Mouse (Mus musculus) thymus, adult 2 months (tissue): Measurements from ENCODE around the gene Ptpru. TPM values are rescaled to one million over a fixed set of nuclear protein-coding genes. Genes with fewer than 3 reads are reported as not detected.
"Not testable (repeated sequence)": the region's sequence is repeated elsewhere in the genome, so short reads cannot be mapped to it uniquely, and the experiment has no call there.

Experiments
- DNase-seq: peaks from one replicate; pipeline ENCODE4 v3.0.0; 2021
- H3K27ac ChIP-seq: fragments of 200-500 bp; 2 replicates; pipeline ENCODE4 v1.5.1; 2012; ENCODE audit warnings: low read length, control low read depth; ENCODE audit not compliant: control insufficient read depth, insufficient read depth
- H3K27me3 ChIP-seq: fragments of 200-500 bp; 2 replicates; pipeline ENCODE4 v1.6.1; 2012; ENCODE audit warnings: mild to moderate bottlenecking, low read length, moderate library complexity, mixed read lengths; ENCODE audit not compliant: control insufficient read depth, insufficient read depth
- H3K36me3 ChIP-seq: fragments of 200-500 bp; 2 replicates; pipeline ENCODE4 v1.6.1; 2012; ENCODE audit warnings: mild to moderate bottlenecking, low read length, moderate library complexity; ENCODE audit not compliant: control insufficient read depth, insufficient read depth
- H3K4me1 ChIP-seq: fragments of 200-500 bp; replicated peaks from 2 replicates; pipeline ENCODE4 v1.6.1; 2012; ENCODE audit warnings: low read length; ENCODE audit not compliant: control insufficient read depth, insufficient read depth
- H3K4me3 ChIP-seq: fragments of 200-500 bp; 2 replicates; pipeline ENCODE4 v1.5.1; 2012; ENCODE audit warnings: mild to moderate bottlenecking, low read length, control low read depth, moderate library complexity; ENCODE audit not compliant: control insufficient read depth, insufficient read depth
- CTCF ChIP-seq: fragments of 200-500 bp; IDR thresholded peaks from 2 replicates; pipeline ENCODE4 v1.5.1; 2012; ENCODE audit warnings: mild to moderate bottlenecking, control low read depth, low read length, moderate library complexity, borderline replicate concordance; ENCODE audit not compliant: control insufficient read depth, poor library complexity, insufficient read depth; ENCODE audit errors: extremely low read depth
- POLR2A ChIP-seq: fragments of 200-500 bp; IDR thresholded peaks from 2 replicates; pipeline ENCODE4 v1.6.1; 2012; ENCODE audit warnings: mild to moderate bottlenecking, low read length, control low read depth, moderate library complexity; ENCODE audit not compliant: control insufficient read depth, poor library complexity, insufficient read depth; ENCODE audit errors: extremely low read depth
- WGBS: fragments of 180-500 bp; shearing (Covaris S2); methylation state at CpG from one replicate; pipeline ENCODE4 v1.1.7; 2018; 5-methylcytosine and 5-hydroxymethylcytosine counted together
- polyA plus RNA-seq: library from polyadenylated mRNA; depleted of rRNA; stranded (reverse); fragments of >200 nt; gene quantifications from 2 replicates; pipeline ENCODE4 v1.2.3, GENCODE M21; 2012

The Ptpru gene
- polyA plus RNA-seq, 1 experiment, result 1.6 TPM

GRCm38 (mm10) chr4:131814869-131815268 is 23.2 kb downstream of the Ptpru start:
- H3K27me3 ChIP-seq, result no peaks in the 10 kb centered on the region
- no peak for DNase-seq
- H3K36me3 ChIP-seq, result no peaks in the 10 kb centered on the region
- H3K27ac ChIP-seq, result no peak overlapping the region
- no peaks in the 10 kb centered on the region for H3K4me1 ChIP-seq
- WGBS, result 89% methylated on average over 10 of the region's 10 CpGs
- TF ChIP-seq POLR2A, result no peak
- no peak for TF ChIP-seq CTCF
- no peak overlapping the region for H3K4me3 ChIP-seq

GRCm38 (mm10) chr4:131813798-131814197 is 24.3 kb downstream of the Ptpru start:
- TF ChIP-seq POLR2A, result no peak
- no peak for TF ChIP-seq CTCF
- H3K4me1 ChIP-seq, result no peaks in the 10 kb centered on the region
- 90% methylated on average over 7 of the region's 7 CpGs for WGBS
- no peaks in the 10 kb centered on the region for H3K36me3 ChIP-seq
- no peak overlapping the region for H3K27ac ChIP-seq
- no peak for DNase-seq
- H3K4me3 ChIP-seq, result no peak overlapping the region
- H3K27me3 ChIP-seq, result no peaks in the 10 kb centered on the region

GRCm38 (mm10) chr4:131812458-131812857 is 25.6 kb downstream of the Ptpru start:
- Histone ChIP-seq H3K4me1 (no peaks in the 10 kb centered on the region), H3K4me3 (no peak overlapping the region), H3K27ac (no peak overlapping the region), H3K36me3 (no peaks in the 10 kb centered on the region), H3K27me3 (no peaks in the 10 kb centered on the region)
- TF ChIP-seq CTCF, result no peak
- no peak for TF ChIP-seq POLR2A
- 94% methylated on average over 11 of the region's 11 CpGs for WGBS
- DNase-seq, result no peak

- Histone ChIP-seq H3K4me3 (no peak overlapping the region), H3K27me3 (no peaks in the 10 kb centered on the region), H3K36me3 (no peaks in the 10 kb centered on the region), H3K27ac (no peak overlapping the region), H3K4me1 (no peaks in the 10 kb centered on the region)
- 68% methylated on average over 3 of the region's 3 CpGs for WGBS
- DNase-seq, result no peak
- no peak for TF ChIP-seq POLR2A
- no peak for TF ChIP-seq CTCF
Observed at GRCm38 (mm10) chr4:131805255-131805654, 32.8 kb downstream of the Ptpru start.

GRCm38 (mm10) chr4:131804732-131805131 is 33.4 kb downstream of the Ptpru start:
- not testable (repeated sequence) for H3K36me3 ChIP-seq, DNase-seq, H3K4me1 ChIP-seq, H3K27ac ChIP-seq, H3K4me3 ChIP-seq, H3K27me3 ChIP-seq
- 93% methylated on average over 5 of the region's 6 CpGs for WGBS

- TF ChIP-seq CTCF, result no peak
- TF ChIP-seq POLR2A, result no peak
- Histone ChIP-seq H3K4me3 (no peak overlapping the region), H3K27ac (no peak overlapping the region), H3K36me3 (no peaks in the 10 kb centered on the region), H3K4me1 (no peaks in the 10 kb centered on the region), H3K27me3 (no peaks in the 10 kb centered on the region; the same call in 1 of the 2 replicates)
- DNase-seq, result no peak
- WGBS, result 90% methylated on average over 9 of the region's 9 CpGs
Observed at GRCm38 (mm10) chr4:131803846-131804245, 34.2 kb downstream of the Ptpru start.

- H3K27me3 ChIP-seq, result no peaks in the 10 kb centered on the region; the same call in 1 of the 2 replicates
- no peak overlapping the region for H3K27ac ChIP-seq
- no peaks in the 10 kb centered on the region for H3K4me1 ChIP-seq
- H3K4me3 ChIP-seq, result no peak overlapping the region
- no peaks in the 10 kb centered on the region for H3K36me3 ChIP-seq
- 65% methylated on average over 4 of the region's 4 CpGs for WGBS
- TF ChIP-seq CTCF (no peak), POLR2A (no peak)
- DNase-seq, result no peak
Observed at GRCm38 (mm10) chr4:131798968-131799367, 39.1 kb downstream of the Ptpru start.
